Mouse (Mus musculus): ENCODE measurements around the gene Tmem161b.

- no peak for TF ChIP-seq CTCF (IDR thresholded peaks at IDR 0.05; ENCODE audit: low read depth, low read length)
- TF ChIP-seq POLR2A (IDR thresholded peaks at IDR 0.05; ENCODE audit: insufficient read depth, low read length), result no peak
These were observed 33.0 kb downstream of the Tmem161b start for GRCm38 (mm10) chr13:84255047-84255446.

Measured in ES-Bruce4 (cell line).